Mouse (Mus musculus) limb, embryonic 14.5 days (tissue): ENCODE results near the gene Kif2c. TPM values are rescaled to one million over a fixed set of nuclear protein-coding genes. Genes with fewer than 3 reads are reported as not detected.
A peak's percentile ranks its signal among the peaks of the same experiment; 100 is the strongest.

Experiments used
- ATAC-seq: fragments of 200-750 bp; cut with Nextera tagmentation; 2 replicates; pipeline ENCODE4 v1.8.0; 2017; ENCODE audit warnings: low read depth, moderate number of reproducible peaks, moderate TSS enrichment; ENCODE audit not compliant: low FRiP score
- DNase-seq: peaks from one replicate; pipeline ENCODE4 v3.0.0-alpha.2; 2015; ENCODE audit warnings: low spot score
- H3K27ac ChIP-seq: fragments of 300-500 bp; sonication (generic); replicated peaks from 2 replicates; pipeline ENCODE4 v1.5.1; 2014; ENCODE audit warnings: low read depth, mild to moderate bottlenecking, low read length, moderate library complexity, mixed read lengths
- H3K27me3 ChIP-seq: fragments of 300-500 bp; sonication (generic); 2 replicates; pipeline ENCODE4 v1.6.1; 2014; ENCODE audit warnings: low read length, mixed read lengths; ENCODE audit not compliant: control insufficient read depth, insufficient read depth
- H3K36me3 ChIP-seq: fragments of 300-500 bp; sonication (generic); 2 replicates; pipeline ENCODE4 v1.6.1; 2014; ENCODE audit warnings: mild to moderate bottlenecking, low read length, moderate library complexity, mixed read lengths; ENCODE audit not compliant: control insufficient read depth, insufficient read depth
- H3K4me1 ChIP-seq: fragments of 300-500 bp; sonication (generic); 2 replicates; pipeline ENCODE4 v1.6.1; 2014; ENCODE audit warnings: antibody characterized with exemption, low read length, mixed read lengths; ENCODE audit not compliant: control insufficient read depth, insufficient read depth
- H3K4me2 ChIP-seq: fragments of 300-500 bp; sonication (generic); replicated peaks from 2 replicates; pipeline ENCODE4 v1.6.1; 2014; ENCODE audit warnings: low read depth, mild to moderate bottlenecking, low read length, moderate library complexity; ENCODE audit not compliant: severe bottlenecking
- H3K4me3 ChIP-seq: fragments of 300-500 bp; sonication (generic); replicated peaks from 2 replicates; pipeline ENCODE4 v1.5.1; 2014; ENCODE audit warnings: low read length
- H3K9ac ChIP-seq: fragments of 300-500 bp; sonication (generic); 2 replicates; pipeline ENCODE4 v1.6.1; 2014; ENCODE audit warnings: mild to moderate bottlenecking, low read depth, low read length, moderate library complexity; ENCODE audit not compliant: severe bottlenecking
- H3K9me3 ChIP-seq: fragments of 300-500 bp; sonication (generic); 2 replicates; pipeline ENCODE4 v1.6.1; 2016; ENCODE audit warnings: low read length; ENCODE audit not compliant: control insufficient read depth
- POLR2A ChIP-seq: fragments of 200-500 bp; IDR thresholded peaks from 2 replicates; pipeline ENCODE4 v1.8.0; 2012; ENCODE audit warnings: inconsistent platforms, mild to moderate bottlenecking, moderate library complexity, borderline replicate concordance; ENCODE audit not compliant: insufficient read depth, insufficient read length; ENCODE audit errors: extremely low read depth
- WGBS: fragments of 180-500 bp; shearing (Covaris S2); extraction: QIAGEN DNeasy Blood & Tissue Kit; methylation state at CpG from one replicate; pipeline ENCODE4 v1.1.7; 2014; 5-methylcytosine and 5-hydroxymethylcytosine counted together
- polyA plus RNA-seq, 2 experiments: library from polyadenylated mRNA; depleted of rRNA in 1 of 2; stranded (reverse) in 1 of 2; unstranded in 1 of 2; fragments of >200 nt; fragmentation: Nextera tagmentation in 1 of 2; extraction: Ambion mirVana in 1 of 2; gene quantifications; 2 replicates each; pipeline versions ENCODE4 v1.2.1 to v1.2.3; 2012 to 2014

Gene Kif2c
- polyA plus RNA-seq, 2 experiments: 36.9 to 43.3 TPM

DNA sequence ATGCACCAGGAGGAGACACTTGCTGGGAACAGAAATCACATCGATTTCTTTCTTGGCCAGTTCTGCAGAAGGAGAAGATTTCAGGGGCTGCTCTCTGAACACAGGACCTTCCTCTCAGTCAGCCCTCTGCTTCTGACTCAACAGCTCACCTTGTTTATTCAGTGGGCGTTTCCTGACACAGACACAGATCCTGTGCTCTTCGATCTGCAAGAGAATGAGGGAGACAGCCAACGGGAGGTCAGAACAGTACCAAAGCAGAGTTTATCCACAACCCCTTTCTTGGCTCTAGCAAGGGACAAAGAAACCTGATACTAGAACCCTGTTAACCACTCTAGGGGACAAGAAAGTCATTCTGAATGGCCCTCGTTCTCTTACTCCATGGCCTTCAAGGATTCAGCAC, 12.5 kb downstream of the Kif2c start:
- no peak for TF ChIP-seq POLR2A
- 94% methylated on average over 5 of the region's 5 CpGs for WGBS

DNA sequence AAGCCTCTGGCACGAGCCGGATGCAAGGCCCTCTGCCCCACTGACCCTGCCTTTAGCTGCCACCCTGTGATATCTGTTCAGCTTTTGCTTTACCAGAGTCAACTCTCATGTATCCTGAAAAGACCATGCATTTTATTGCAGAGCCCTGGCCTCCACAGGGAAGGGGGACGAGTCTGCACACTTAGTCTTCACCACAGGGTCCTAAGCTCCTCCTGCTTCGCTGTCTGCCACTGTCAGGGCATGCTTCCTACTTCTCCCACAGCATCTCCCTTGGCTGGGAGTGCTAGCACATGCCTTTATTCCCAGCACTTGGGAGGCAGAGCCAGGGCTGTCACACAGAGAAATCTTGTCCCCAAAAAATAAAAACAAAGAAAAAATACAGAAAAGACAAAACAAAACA, 21.3 kb downstream of the Kif2c start:
- no peak overlapping the region for H3K27ac ChIP-seq
- H3K4me1 ChIP-seq: no peaks in the 10 kb centered on the region
- TF ChIP-seq POLR2A: no peak
- WGBS: 54% methylated on average over 4 of the region's 4 CpGs
- ATAC-seq: no peak
- no peaks in the 10 kb centered on the region for H3K27me3 ChIP-seq
- H3K4me3 ChIP-seq: no peak overlapping the region
- no peak overlapping the region for H3K4me2 ChIP-seq
- H3K9ac ChIP-seq: no peak overlapping the region
- no peaks in the 10 kb centered on the region for H3K9me3 ChIP-seq
- no peak for DNase-seq
- peaks cover 57% of the 10 kb centered on the region for H3K36me3 ChIP-seq

More for the DNA sequence above, 12.5 kb downstream of the Kif2c start:
- no peak overlapping the region for H3K27ac ChIP-seq
- no peaks in the 10 kb centered on the region for H3K27me3 ChIP-seq
- no peak overlapping the region for H3K4me2 ChIP-seq
- H3K36me3 ChIP-seq: peaks cover 88% of the 10 kb centered on the region
- H3K9me3 ChIP-seq: no peaks in the 10 kb centered on the region
- no peaks in the 10 kb centered on the region for H3K4me1 ChIP-seq
- no peak overlapping the region for H3K9ac ChIP-seq
- ATAC-seq (no peak), DNase-seq (no peak)
- H3K4me3 ChIP-seq: no peak overlapping the region

DNA sequence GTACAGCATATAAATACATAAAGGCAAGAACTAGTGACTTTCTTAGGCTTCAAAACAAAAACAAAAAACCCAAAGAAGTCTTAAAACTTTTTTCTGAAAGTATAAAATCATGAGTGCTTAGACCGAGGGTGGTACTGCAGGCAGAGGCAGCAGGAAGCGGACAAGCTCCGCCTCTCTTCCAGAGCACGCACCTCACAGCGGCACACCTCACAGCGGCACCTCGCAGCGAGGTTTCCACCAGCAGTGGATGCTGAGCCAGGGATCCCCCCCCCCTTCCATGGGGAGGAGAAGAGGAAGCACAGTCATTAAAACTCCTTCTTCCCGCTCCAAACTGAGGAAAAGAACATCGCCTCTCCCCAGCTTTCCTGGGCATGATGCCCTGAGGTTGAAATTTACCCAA, 22.8 kb downstream of the Kif2c start:
- H3K9ac ChIP-seq: no peak overlapping the region
- no peak overlapping the region for H3K27ac ChIP-seq
- H3K36me3 ChIP-seq: peaks cover 48% of the 10 kb centered on the region
- no peaks in the 10 kb centered on the region for H3K4me1 ChIP-seq
- H3K4me2 ChIP-seq: no peak overlapping the region
- H3K9me3 ChIP-seq: no peaks in the 10 kb centered on the region
- WGBS: 75% methylated on average over 10 of the region's 10 CpGs
- TF ChIP-seq POLR2A: no peak
- H3K27me3 ChIP-seq: no peaks in the 10 kb centered on the region
- H3K4me3 ChIP-seq: no peak overlapping the region
- DNase-seq: no peak
- ATAC-seq: no peak

DNA sequence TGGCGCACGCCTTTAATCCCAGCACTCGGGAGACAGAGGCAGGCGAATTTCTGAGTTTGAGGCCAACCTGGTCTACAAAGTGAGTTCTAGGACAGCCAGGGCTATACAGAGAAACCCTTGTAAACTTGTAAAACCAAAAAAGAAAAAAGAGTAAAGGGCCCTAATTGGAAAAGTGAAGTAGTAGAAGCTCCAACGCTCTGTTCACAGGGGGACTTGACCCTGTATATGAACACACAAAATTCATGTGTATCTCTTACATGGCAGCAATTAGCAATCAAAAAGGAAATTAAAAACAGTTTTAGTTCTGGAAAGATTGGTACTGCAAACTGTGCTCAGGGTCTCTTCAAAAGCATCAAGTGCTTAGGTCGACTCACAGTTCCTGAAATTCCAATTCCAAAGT, 26.1 kb downstream of the Kif2c start:
- peak overlapping the region; percentile 27; the same call in 1 of the 2 replicates for H3K27ac ChIP-seq
- 0 out of 2 replicates have a peak, but pooled peaks cover 4% of the 10 kb centered on the region for H3K4me1 ChIP-seq
- no peaks in the 10 kb centered on the region for H3K27me3 ChIP-seq
- peaks cover 51% of the 10 kb centered on the region for H3K36me3 ChIP-seq
- ATAC-seq: no peak
- peak overlapping the region; percentile 99 for H3K4me3 ChIP-seq
- 28% methylated on average over 6 of the region's 6 CpGs for WGBS
- H3K4me2 ChIP-seq: peak overlapping the region; percentile 93
- TF ChIP-seq POLR2A: no peak
- H3K9me3 ChIP-seq: no peaks in the 10 kb centered on the region
- DNase-seq: no peak
- peak overlapping the region; percentile 98 for H3K9ac ChIP-seq

DNA sequence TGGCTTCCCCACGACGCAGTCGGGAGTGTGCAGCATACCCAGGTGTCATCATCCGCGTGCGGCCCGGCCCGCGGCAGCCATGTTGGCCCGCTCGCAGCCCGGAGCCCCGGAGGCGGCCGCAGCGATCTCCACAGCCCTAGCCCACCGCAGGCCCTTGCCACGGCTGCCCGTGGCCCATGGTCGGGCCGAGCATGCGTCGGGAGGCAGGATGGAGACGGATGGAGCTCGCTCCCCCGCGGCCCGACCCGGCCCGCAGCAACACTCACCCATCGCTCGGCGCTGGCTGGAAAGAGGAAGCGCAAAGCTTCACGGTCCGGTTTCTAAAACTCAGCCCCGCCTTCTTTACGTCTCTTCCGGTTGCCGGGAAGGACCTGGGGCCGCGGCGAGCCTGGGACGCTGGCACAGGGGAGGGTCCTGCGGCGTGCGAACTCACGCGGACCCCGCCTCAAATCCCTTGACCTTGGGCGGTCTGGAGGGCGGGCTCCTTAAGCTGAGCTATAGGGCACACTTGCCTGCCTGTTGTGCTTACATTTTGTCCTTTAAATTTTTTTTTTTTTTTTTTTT, 26.6 kb downstream of the Kif2c start, which contains the start of gene Rps8:
Gene Rps8, minus strand, starts transcription at position 452 of the 564 bp plus-strand sequence.
- peak within 1 kb of the TSS; percentile 93 for H3K4me2 ChIP-seq
- DNase-seq: peak; percentile 93
- H3K4me1 ChIP-seq: 0 out of 2 replicates have a peak, but pooled peaks cover 4% of the 10 kb centered on the region
- H3K27me3 ChIP-seq: no peaks in the 10 kb centered on the region
- H3K36me3 ChIP-seq: peaks cover 51% of the 10 kb centered on the region
- peak; percentile 92 for ATAC-seq
- peak within 1 kb of the TSS; percentile 98 for H3K9ac ChIP-seq
- WGBS: 0% methylated on average over 38 of the region's 52 CpGs
- TF ChIP-seq POLR2A: peak; percentile 93; the same call in 1 of the 2 replicates
- H3K9me3 ChIP-seq: no peaks in the 10 kb centered on the region
- H3K27ac ChIP-seq: peak within 1 kb of the TSS; percentile 96
- peak within 1 kb of the TSS; percentile 99 for H3K4me3 ChIP-seq
